In the genomic region with DNA sequence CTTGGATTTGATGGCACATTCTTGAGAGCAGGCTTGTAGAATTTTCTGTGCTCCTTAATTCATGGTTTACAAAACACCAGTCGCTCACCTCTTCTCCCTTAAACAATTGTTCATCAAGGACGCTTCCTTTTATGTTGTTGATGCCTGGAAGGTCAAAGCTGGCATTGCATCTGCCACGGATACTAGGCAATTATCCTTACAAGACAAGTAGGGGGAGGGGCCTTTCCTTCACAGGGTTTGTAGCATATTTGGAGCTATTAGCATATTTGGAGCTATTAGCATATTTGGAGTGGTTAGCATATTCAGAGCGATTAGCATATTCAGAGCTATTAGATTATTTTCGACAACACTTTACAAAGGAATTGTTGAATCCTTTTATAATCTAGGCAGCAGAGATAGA, we compare ENCODE assay signal across 13 mouse cellular contexts.
"Had no signal": no experiment of that assay in that cellular context is flagged by ENCODE, and none has a peak within 500 bp of the region (broad histone marks: within the 10 kb centered on the region; RNA-seq: fewer than 3 reads in every experiment).

No protein-coding gene starts in this region.

- H3K4me2 ChIP-seq: limb, embryonic 15.5 days; liver, embryonic 13.5 days; lung, embryonic 15.5 days had no signal

- H3K4me1 ChIP-seq: limb, embryonic 15.5 days; liver, embryonic 13.5 days; lung, embryonic 15.5 days; megakaryocyte, embryonic 14.5 days had no signal

- H3K27ac ChIP-seq: kidney, postnatal 0 days; limb, embryonic 15.5 days; liver, embryonic 13.5 days; lung, embryonic 15.5 days; macrophage had no signal

- H3K36me3 ChIP-seq: liver, embryonic 13.5 days had no signal

- H3K9me3 ChIP-seq: limb, embryonic 15.5 days; liver, embryonic 13.5 days; lung, embryonic 15.5 days; megakaryocyte, embryonic 14.5 days had no signal

- H3K9ac ChIP-seq: limb, embryonic 15.5 days; liver, embryonic 13.5 days; liver, postnatal 0 days; lung, embryonic 15.5 days had no signal

- ATAC-seq: liver, postnatal 0 days had no signal

- H3K4me3 ChIP-seq: limb, embryonic 15.5 days; liver, embryonic 13.5 days; lung, embryonic 15.5 days; megakaryocyte, embryonic 14.5 days had no signal

- DNase-seq: kidney, postnatal 36 days; layer of hippocampus, adult 9-11 months; layer of hippocampus, postnatal 36 days; liver, embryonic 13.5 days; liver, postnatal 0 days; lung, postnatal 14 days; right cerebral cortex, postnatal 25 days; thymus, postnatal 4 days had no signal

- H3K27me3 ChIP-seq: limb, embryonic 15.5 days; liver, embryonic 13.5 days; lung, embryonic 15.5 days had no signal
